Mouse (Mus musculus) erythroblast, embryonic 14.5 days (primary cell): ENCODE results near the gene Krt83.

ENCODE experiments used
- GATA1 ChIP-seq: IDR thresholded peaks from 2 replicates; pipeline ENCODE4 v1.6.1; 2012; ENCODE audit warnings: low read length, inconsistent platforms, mixed read lengths
- TAL1 ChIP-seq: IDR thresholded peaks from 3 replicates; pipeline ENCODE4 v1.6.1; 2012; ENCODE audit warnings: low read length, inconsistent platforms, mixed read lengths

- TF ChIP-seq GATA1 (no peak), TAL1 (no peak)
Measured at GRCm38 (mm10) chr15:101522556-101523232, 31.4 kb upstream of the Krt83 start.
